Mouse (Mus musculus): ENCODE results near the gene Gm9732.
"Not testable (repeated sequence)": the region's sequence is repeated elsewhere in the genome, so short reads cannot be mapped to it uniquely, and the experiment has no call there.

The Gm9732 gene

DNA sequence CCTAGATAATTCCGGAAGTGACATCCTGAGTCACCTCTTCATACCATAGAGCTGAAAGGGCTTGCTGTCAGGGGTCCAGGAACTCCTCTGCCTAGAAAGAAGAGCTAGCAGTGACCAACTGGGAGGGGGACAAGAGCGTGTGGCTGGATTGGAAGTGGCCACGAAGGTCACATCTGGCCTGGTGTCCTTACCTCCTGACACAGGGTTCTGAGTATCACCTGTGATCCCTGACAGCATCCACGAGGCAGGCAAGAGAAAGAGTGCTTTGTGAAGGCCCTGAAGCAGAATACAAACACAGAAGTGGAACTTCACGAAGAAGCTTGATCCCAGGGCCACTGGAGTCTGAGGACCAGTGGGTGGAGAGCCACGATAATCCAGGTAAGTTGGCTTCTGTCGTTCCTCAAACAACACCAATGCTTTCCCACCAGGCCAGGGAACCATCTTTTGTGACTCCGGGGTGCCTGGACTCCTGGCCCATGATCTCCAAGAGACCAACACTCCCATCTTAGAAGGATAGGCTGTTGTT, at the start of gene Gm9732:
Gm9732 (plus strand) TSS at position 51 of the 526 bp plus-strand sequence.
- not testable (repeated sequence) for DNase-seq (ENCODE audit: low read depth in 1 of 2, low spot score in 2 of 2)

DNA sequence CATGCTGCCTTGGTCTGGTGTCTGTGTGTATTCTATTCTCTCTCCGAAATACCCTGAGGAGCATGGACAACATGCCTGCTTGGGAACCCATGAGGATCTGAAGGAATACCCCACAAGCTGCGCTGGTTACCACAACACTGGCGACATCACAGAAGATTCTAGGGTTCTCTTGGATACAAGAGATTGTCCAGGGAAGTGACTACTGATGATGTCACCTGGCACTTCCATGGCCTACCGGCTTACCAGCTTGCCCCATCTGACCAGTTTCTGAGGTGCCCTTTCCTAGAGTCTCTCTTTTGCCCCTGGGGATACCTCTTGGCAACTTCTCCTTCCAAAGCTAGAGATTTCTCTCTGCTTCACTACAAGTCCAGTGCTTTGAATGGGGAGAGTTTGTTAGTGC, 39.6 kb upstream of the Gm9732 start, which contains the start of gene Gm8122:
Gm8122 (minus strand) TSS at position 101 of the 400 bp plus-strand sequence.
- not testable (repeated sequence) for DNase-seq (ENCODE audit: low read depth in 1 of 2, low spot score in 2 of 2)

DNA sequence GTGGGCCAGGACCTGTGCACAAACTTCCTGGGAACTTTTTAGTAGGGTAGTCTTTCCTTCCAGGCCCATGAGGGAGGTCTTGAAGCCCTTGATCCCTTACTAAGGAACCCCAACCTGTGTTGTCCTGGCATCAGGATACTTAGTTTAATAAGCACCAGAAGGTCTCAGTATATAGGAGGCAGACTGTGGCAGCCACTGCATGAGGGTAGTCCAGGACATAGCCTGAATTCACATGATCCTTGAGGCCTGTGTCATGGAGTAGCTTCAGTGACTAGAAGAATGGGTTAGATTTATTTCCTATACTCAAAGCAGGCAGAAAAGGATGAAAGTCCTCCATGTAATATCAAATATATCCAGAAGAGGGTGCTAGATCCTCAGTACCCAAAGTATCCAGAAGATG, 37.1 kb upstream of the Gm9732 start:
- DNase-seq (ENCODE audit: low read depth in 1 of 2, low spot score in 2 of 2), result not testable (repeated sequence)

DNA sequence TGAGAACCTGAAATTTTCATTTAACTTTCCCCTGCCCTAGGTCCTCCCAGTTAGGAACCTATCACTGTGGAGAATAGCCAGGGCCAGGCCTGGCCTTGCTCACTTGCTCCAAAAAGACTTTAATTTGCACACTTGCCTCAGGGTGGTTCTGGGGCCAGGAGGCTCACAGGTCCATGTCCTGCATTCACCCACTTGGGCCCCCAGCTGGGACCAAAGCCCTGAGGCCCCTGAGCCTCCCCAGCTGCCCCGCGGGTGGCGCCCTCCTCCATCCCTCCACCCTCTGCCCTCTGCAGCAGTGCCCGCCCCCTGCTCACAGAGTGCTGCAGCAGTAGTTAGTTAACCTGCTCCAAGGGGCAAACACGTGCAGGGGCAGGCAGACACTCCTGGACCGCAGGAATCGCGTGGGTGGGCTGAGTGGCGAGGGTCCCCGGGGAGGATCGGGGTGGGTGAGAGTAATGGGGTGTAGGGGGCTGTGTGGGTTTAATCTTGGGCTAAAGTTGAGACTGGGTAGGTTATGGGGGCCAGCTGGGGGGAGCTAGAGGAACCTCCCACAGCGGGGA, 25.1 kb upstream of the Gm9732 start:
- not testable (repeated sequence) for DNase-seq (ENCODE audit: low read depth in 1 of 2, low spot score in 2 of 2)

DNA sequence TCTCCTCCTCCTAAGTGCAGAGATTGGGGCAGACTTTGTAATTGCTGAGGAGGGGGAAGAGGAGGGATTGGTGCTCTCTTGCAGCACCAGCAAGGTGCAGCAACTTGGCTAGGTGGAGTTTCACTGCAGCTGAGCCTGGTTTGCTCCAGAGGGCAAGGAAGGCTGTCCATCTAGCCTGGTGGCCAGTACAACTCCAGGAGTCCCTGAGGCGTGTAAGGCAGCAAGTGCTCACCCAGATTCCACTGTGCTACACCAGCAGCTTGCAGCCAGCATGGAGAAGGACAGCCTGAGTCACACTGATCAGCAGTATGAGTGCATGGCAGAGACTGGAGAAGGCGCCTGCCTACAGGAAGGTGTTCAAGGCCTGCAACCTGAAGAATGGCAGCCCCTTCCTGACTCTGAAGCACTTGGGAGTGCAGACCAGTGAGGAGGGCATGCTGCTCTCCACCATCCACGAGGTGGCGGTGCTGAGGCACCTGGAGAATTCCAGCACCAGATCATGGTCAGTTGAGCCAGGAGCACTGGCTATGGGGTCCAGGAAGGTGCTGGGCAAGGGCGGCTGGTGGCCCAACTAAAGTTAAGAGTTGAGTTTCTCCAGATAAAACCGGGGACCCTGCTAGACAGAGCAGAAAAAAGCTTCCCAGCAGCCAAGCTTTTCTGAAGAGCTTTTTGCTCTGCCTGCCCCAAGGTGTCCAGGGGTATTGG, 24.1 kb upstream of the Gm9732 start:
- not testable (repeated sequence) for DNase-seq (ENCODE audit: low read depth in 1 of 2, low spot score in 2 of 2)

DNA sequence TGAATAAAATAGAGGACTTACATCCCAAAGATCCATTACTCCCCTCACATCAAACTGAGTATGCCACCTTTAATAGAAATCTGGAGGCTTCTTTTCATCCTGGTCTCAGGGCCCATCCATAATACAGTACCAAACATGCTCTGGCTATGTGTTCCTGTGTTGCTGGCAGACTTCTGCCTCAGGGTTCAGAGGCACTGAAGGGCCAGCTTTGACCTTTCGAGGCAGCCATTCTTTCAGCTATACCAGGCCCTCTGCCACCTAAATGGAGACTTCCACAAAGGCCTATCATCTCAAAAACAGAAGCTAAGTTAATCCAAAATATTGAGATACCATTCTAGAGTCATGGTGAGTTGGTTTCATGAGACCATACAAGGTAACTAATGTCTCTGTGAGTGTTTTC, 18.3 kb upstream of the Gm9732 start:
- DNase-seq (ENCODE audit: low read depth in 1 of 2, low spot score in 2 of 2), result not testable (repeated sequence)

DNA sequence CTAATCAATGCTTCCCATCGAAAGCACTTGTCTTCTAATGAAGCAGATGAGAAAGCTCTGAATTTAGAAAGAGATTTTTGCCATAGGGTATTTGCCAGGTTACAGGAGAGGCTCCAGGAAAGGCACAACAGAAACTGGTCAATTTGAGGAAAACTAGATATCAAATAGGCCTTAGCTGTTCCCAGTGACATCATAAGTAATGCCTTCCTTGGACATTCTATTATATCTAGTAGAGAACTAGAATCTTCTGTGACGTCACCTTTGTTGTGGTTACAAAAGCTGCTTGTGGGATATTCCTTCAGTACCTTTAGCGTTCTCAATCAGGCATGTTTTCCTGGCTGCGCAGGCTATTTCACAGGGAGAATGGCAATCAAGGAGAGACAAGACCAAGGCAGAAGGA, 16.5 kb upstream of the Gm9732 start, which contains the start of gene Gm8126:
Gm8126 (plus strand) TSS at position 301 of the 400 bp plus-strand sequence.
- DNase-seq (ENCODE audit: low read depth in 1 of 2, low spot score in 2 of 2), result not testable (repeated sequence)

DNA sequence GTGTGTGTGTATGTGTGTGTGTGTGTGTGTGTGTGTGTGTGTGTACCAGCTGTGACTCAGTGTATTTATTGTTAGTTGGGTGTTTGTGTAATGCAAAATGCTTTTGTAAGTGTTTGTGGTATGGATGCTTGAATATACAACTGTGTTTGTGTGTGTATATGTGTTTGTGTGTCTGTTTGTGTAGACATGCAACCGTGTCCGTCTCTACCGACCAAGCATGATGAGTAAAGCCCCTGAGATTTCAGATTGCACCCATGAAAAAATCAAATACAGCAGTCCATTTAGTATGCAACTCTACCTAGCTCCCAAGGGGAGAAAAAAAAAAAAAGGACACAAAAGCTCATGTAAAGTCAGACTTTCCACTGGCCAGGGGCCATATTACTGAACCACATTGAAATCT, 11.4 kb upstream of the Gm9732 start:
- not testable (repeated sequence) for DNase-seq (ENCODE audit: low read depth in 1 of 2, low spot score in 2 of 2)

DNA sequence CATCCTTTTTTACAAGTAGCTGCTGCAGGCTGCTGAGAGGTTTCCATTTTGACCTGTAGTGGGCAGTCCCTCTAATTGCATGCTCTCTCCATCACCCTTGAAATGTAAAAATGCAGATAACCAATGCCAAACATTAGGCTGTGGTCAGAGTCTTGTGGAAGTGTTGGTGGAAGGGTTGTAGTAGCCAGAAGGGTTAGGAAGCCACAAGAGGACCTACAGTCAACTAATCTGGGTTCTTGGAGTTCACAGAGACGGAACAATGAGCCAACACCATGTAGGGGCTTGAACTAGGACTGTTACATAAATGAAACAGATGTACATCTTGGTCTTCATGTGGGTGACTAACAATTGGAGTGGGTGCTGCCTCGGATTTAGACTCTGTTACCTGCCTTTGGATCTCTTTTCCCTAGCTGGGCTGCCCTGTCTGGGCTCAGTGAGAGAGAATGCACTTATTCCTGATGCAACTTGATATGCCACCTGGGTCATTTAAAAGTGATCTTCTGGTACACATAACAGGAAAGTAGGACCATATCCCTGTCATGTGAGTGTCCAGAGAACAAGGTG, 6.2 kb upstream of the Gm9732 start:
- not testable (repeated sequence) for DNase-seq (ENCODE audit: low read depth in 1 of 2, low spot score in 2 of 2)

DNA sequence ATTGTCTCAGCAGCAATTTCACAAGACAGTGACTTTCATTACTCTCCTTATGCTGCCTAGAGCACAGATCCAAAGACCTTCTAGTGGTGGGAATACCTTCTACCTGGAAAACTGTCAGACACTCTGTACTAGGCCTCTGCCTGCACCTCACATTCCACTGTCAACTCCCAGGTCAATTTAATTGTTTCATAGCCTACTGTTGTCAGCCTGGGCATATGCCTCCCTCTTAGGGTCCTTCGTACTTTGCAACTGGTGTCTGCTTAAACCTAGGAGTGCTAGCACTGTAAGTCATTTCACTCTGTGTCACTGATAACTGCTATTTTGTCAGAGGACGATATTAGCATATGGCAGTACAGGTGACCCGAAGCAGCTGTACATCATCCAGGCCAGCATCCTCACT, 5.6 kb upstream of the Gm9732 start:
- not testable (repeated sequence) for DNase-seq (ENCODE audit: low read depth in 1 of 2, low spot score in 2 of 2)

DNA sequence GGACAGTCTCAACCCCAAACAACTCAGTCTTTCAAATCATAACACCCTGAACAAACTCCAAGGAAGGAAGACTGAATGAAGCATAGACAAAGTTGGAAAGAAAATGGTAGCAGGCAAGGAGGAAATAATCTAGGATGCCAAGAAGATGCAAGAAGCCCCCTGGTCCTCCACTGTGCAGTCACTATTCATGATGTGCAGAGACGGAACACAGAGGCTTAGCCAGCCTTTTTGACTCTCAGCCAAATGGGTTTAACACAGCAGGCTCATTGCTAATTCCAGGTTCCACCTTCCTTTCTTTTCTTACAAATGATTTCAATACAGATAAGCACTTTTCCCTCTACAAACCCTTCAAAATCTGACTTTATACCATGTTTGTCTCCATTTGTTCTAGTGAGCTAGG, 1.7 kb upstream of the Gm9732 start:
- DNase-seq (ENCODE audit: low read depth in 1 of 2, low spot score in 2 of 2), result not testable (repeated sequence)

DNA sequence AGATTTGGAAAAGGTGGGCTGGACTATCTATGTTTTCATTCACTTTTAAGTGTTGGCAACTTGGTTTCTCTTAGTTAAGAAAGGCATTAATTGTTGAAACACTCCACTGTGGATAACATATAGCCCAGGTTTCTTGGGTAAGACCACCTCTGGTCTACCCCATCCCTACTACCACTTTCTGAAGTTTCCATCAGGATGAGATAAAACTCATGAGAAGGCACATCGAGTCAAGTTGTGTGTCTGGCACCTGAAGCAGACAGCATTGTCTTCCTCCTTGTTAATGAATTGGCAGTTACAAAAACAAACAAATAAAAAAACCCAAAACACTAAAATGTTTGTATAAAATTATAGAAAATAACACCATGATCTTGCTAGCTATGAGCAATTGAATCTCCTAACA, 916 bp downstream of the Gm9732 start:
- DNase-seq (ENCODE audit: low read depth in 1 of 2, low spot score in 2 of 2), result not testable (repeated sequence)

DNA sequence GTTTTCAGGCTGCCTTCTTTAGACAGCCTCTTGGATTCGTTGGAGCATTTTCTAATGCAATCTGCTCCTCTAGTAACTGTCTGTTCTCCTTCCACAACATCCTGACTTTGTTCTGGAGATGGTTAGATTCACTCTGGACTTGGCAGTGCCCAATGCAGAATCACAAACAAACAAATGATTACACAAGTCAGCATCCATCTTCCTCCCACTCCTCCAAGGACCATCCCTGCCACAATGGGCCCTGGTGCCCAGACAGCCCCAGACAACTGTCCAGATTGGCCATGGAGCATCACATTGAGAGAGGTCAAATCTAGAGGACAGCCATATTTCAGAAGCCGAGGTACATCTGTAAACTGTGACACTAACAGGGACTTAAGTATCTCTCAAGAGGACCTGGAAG, 2.6 kb downstream of the Gm9732 start:
- not testable (repeated sequence) for DNase-seq (ENCODE audit: low read depth in 1 of 2, low spot score in 2 of 2)

DNA sequence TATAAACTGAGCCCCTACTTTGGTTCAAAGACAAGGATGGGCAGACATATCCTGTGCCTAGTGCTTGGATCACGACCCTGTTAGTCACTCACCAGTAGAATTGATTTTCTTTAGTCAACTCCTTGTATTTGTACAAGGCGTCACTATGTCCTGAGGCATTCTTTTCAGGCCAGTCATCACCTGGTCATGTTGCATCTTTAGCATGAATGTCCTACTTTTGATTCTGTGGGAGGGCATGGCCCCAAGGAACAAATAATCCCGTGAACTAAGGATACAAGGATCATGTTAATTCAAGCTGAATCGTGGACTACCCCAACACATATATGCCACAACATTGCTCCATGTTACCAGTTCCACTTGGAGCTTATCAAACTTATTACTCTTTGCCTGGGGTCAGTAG, 3.3 kb downstream of the Gm9732 start:
- DNase-seq (ENCODE audit: low read depth in 1 of 2, low spot score in 2 of 2), result not testable (repeated sequence)

DNA sequence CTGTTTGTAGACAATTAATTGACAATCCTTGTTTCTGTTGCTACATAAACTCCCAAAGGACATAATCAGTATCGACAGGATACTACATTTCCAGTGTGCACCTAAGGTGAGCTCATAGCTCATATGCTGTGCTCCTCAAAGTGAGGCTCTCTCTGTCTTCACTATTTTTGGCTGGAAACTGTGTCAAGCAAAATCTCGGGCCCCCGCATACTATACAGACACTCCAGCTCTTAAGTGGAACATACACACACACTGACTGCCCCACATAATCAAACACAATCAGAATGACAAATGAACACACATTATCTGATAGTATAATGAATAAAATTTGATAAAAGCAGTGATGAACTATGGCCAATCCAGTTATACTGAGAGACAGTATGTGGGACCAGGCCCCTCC, 3.8 kb downstream of the Gm9732 start:
- not testable (repeated sequence) for DNase-seq (ENCODE audit: low read depth in 1 of 2, low spot score in 2 of 2)

DNA sequence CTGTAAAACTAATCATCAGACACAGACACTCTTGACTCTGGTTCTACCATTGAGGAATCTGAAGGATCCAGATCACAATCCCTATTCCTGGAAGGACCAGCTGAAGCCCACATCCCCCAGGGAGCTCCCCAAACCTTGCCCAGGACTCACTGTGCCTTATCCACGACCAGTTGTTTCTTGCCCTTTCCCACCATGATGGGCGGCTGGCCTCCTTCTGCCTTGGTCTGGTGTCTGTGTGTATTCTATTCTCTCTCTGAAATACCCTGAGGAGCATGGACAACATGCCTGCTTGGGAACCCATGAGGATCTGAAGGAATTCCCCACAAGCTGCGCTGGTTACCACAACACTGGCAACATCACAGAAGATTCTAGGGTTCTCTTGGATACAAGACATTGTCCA, 18.7 kb downstream of the Gm9732 start, which contains the start of gene Gm8127:
Gm8127 (minus strand) TSS at position 330 of the 400 bp plus-strand sequence.
- not testable (repeated sequence) for DNase-seq (ENCODE audit: low read depth in 1 of 2, low spot score in 2 of 2)

DNA sequence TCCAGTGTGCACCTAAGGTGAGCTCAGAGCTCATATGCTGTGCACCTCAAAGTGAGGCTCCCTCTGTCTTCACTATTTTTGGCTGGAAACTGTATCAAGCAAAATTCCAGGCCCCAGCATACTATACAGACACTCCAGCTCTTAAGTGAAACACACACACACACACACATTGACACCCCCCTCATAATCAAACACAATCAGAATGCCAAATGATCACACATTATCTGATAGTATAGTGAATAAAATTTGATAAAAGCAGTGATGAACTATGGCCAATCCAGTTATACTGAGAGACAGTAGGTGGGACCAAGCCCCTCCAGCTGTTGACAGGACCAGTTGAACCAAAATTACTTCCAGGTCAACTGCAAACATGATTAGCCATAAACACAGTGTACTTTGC, 44.7 kb downstream of the Gm9732 start:
- DNase-seq (ENCODE audit: low read depth in 1 of 2, low spot score in 2 of 2), result not testable (repeated sequence)

DNA sequence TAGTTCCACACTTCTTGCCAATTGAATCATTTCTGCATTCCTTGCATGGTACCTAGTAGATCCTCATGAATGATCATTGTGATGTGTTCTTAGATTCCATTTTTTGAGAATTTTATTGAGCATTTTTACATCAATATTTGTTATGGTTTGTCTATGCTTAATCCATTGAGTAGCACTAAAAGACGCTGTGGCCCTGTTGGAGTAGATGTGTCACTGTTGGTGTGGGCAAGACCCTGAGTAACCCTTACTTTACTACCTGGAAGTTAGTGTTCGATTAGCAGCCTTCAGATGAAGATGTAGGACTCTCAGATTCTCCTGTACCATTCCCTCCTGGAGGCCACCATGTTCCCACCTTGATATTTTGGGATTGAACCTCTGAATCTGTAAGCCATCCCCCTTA, 53.8 kb downstream of the Gm9732 start:
- not testable (repeated sequence) for DNase-seq (ENCODE audit: low read depth in 1 of 2, low spot score in 2 of 2)

DNA sequence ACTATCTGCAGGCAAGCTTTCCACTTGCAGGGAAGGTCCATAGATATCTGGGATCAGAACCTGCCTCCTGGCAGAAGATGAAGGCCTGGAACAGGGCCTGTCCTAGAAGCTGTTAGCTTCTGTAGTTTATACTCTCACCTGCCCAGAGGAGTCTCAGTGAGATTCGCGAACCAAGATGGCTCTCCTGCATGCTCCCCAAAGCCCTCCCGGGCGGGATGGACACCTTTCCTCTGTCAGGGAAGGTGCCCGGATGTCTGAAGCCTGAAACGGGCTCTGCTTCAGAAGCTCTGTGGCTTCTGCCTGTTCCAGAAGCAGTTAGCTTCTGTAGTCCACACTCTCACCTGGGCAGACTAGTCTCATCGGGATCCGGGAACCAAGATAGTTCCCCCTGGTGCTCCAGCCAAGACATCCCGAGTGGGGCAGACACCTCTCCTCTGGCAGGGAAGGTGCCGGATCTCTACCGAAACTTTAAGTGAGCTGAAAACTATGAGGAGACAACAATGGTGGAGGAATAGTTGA, 56.6 kb downstream of the Gm9732 start:
- DNase-seq (ENCODE audit: low read depth in 1 of 2, low spot score in 2 of 2), result not testable (repeated sequence)

DNA sequence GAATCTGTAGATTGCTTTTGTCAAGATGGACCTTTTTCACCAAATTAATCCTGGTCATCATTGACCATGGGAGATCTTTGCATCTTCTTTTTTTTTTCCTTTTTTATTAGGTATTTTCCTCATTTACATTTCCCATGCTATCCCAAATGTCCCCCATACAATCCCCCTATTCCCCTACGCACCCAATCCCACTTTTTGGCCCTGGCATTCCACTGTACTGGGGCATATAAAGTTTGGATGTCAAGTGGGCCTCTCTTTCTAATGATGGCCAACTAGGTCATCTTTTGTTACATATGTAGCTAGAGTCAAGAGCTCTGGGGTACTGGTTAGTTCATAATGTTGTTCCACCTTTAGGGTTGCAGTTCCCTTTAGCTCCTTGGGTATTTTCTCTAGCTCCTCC, 62.8 kb downstream of the Gm9732 start:
- not testable (repeated sequence) for DNase-seq (ENCODE audit: low read depth in 1 of 2, low spot score in 2 of 2)

DNA sequence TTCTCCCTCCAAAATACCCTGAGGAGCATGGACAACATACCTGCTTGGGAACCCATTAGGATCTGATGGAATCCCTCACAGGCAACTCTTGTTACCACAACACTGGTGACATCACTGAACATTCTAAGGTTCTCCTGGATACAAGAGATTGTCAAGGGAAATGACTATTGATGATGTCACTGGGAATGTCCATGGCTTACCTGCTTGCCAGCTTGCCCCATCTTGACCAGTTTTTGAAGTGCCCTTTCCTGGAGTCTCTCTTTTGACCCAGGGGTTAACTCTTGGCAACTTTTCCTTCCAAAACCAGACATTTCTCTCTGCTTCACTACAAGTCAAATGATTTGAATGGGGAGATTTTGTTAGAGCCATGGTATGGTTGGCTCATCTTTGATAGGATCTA, 72.9 kb downstream of the Gm9732 start, which contains the start of gene 1700001F09Rik:
1700001F09Rik (minus strand) TSS at position 101 of the 400 bp plus-strand sequence.
- not testable (repeated sequence) for DNase-seq (ENCODE audit: low read depth in 1 of 2, low spot score in 2 of 2)
